Mouse (Mus musculus): ENCODE measurements around the gene Phf11a. TPM values are rescaled to one million over a fixed set of nuclear protein-coding genes. Genes with fewer than 3 reads are reported as not detected.

Gene Phf11a
- polyA plus RNA-seq, 1 experiment from 2014 or later, result not detected

- H3K4me1 ChIP-seq, result no peaks in the 10 kb centered on the region
- H3K4me3 ChIP-seq, result no peak overlapping the region
- no peak overlapping the region for H3K27ac ChIP-seq
- H3K27me3 ChIP-seq (ENCODE audit: poor library complexity, severe bottlenecking), result no peaks in the 10 kb centered on the region
- 93% methylated on average over 21 of the region's 21 CpGs for WGBS
- DNase-seq (ENCODE audit: extremely low spot score, low spot score), result no peak
- H3K36me3 ChIP-seq (replicated peaks), result peaks cover 100% of the 10 kb centered on the region
- no peaks in the 10 kb centered on the region for H3K9me3 ChIP-seq
Observed at GRCm38 (mm10) chr14:59230331-59230966, 66.9 kb downstream of the Phf11a start.

- DNase-seq (ENCODE audit: extremely low spot score, low spot score), result no peak
- Histone ChIP-seq H3K9me3 (no peaks in the 10 kb centered on the region), H3K36me3 (replicated peaks) (peaks cover 100% of the 10 kb centered on the region), H3K4me3 (no peak overlapping the region), H3K4me1 (no peaks in the 10 kb centered on the region), H3K27me3 (ENCODE audit: poor library complexity, severe bottlenecking) (no peaks in the 10 kb centered on the region), H3K27ac (no peak overlapping the region)
- WGBS, result 93% methylated on average over 3 of the region's 3 CpGs
Observed at GRCm38 (mm10) chr14:59229822-59230221, 67.5 kb downstream of the Phf11a start.

Other genes with a start within 250 kb of the Phf11a start
- gene 1700129C05Rik, start 154.6 kb downstream of the Phf11a start, polyA plus RNA-seq (2016; fragmentation: Nextera tagmentation; extraction: Ambion mirVana), result not detected in 2 replicates
- gene Gm5142, start 118.8 kb downstream of the Phf11a start, polyA plus RNA-seq (2016; fragmentation: Nextera tagmentation; extraction: Ambion mirVana), result not detected in 2 replicates
- gene Rcbtb1, start 96.3 kb downstream of the Phf11a start, polyA plus RNA-seq (2016; fragmentation: Nextera tagmentation; extraction: Ambion mirVana), result 121 and 127 TPM in 2 replicates
- not detected in 2 replicates for gene Gm6904, start 37.3 kb downstream of the Phf11a start, polyA plus RNA-seq (2016; fragmentation: Nextera tagmentation; extraction: Ambion mirVana)
- gene Phf11b, start 43.8 kb upstream of the Phf11a start, polyA plus RNA-seq (2016; fragmentation: Nextera tagmentation; extraction: Ambion mirVana), result 0.21 and 0.26 TPM in 2 replicates
- 0.17 and 0.22 TPM in 2 replicates for gene Phf11d, start 67.9 kb upstream of the Phf11a start, polyA plus RNA-seq (2016; fragmentation: Nextera tagmentation; extraction: Ambion mirVana)
- gene Phf11c, start 97.9 kb upstream of the Phf11a start, polyA plus RNA-seq (2016; fragmentation: Nextera tagmentation; extraction: Ambion mirVana), result 0.51 and 0.79 TPM in 2 replicates
- 11.8 and 13.7 TPM in 2 replicates for gene Setdb2, start 143.4 kb upstream of the Phf11a start, polyA plus RNA-seq (2016; fragmentation: Nextera tagmentation; extraction: Ambion mirVana)
- gene Cab39l, start 143.4 kb upstream of the Phf11a start, polyA plus RNA-seq (2016; fragmentation: Nextera tagmentation; extraction: Ambion mirVana), result 44.5 and 46.0 TPM in 2 replicates